Mouse (Mus musculus) MEL (cell line): ENCODE results near the gene Adprhl1. TPM values are rescaled to one million over a fixed set of nuclear protein-coding genes. Genes with fewer than 3 reads are reported as not detected.
A peak's percentile ranks its signal among the peaks of the same experiment; 100 is the strongest.

Source experiments
- DNase-seq: peaks from one replicate; pipeline ENCODE4 v3.0.0; 2011; ENCODE audit warnings: low read depth, low spot score
- H3K27ac ChIP-seq: 2 replicates; pipeline ENCODE4 v1.5.1; 2012; ENCODE audit warnings: low read depth, mild to moderate bottlenecking, control low read depth, low read length, moderate library complexity; ENCODE audit not compliant: control insufficient read depth
- H3K27me3 ChIP-seq, 2 experiments: fragments of 150-350 bp in 1 of 2; sonication (generic) in 1 of 2; 2 replicates each; pipeline ENCODE4 v1.6.1; 2012; ENCODE audit warnings: low read length in 2 of 2, mild to moderate bottlenecking in 2 of 2, improper control_type of control experiment in 1 of 2, moderate library complexity in 1 of 2; ENCODE audit not compliant: insufficient read depth in 2 of 2, control insufficient read depth in 1 of 2
- H3K36me3 ChIP-seq, 2 experiments: 2 replicates each; pipeline ENCODE4 v1.6.1; 2012 to 2014; ENCODE audit warnings: low read length in 2 of 2, improper control_type of control experiment in 1 of 2, inconsistent platforms in 1 of 2, mild to moderate bottlenecking in 1 of 2; ENCODE audit not compliant: insufficient read depth in 2 of 2, control insufficient read depth in 1 of 2
- H3K4me1 ChIP-seq, 2 experiments: fragments of 150-350 bp in 1 of 2; sonication (generic) in 1 of 2; 2 replicates each; pipeline ENCODE4 v1.6.1; 2012; ENCODE audit warnings: low read length in 2 of 2, improper control_type of control experiment in 1 of 2, mild to moderate bottlenecking in 1 of 2; ENCODE audit not compliant: insufficient read depth in 2 of 2, control insufficient read depth in 1 of 2
- H3K4me3 ChIP-seq, 2 experiments: fragments of 150-350 bp in 1 of 2; sonication (generic) in 1 of 2; 2 replicates each; pipeline ENCODE4 v1.5.1; 2012; ENCODE audit warnings: low read depth in 2 of 2, low read length in 2 of 2, mild to moderate bottlenecking in 2 of 2, moderate library complexity in 2 of 2, control low read depth in 1 of 2, improper control_type of control experiment in 1 of 2; ENCODE audit not compliant: control insufficient read depth in 1 of 2, insufficient read depth in 1 of 2
- H3K79me2 ChIP-seq: 2 replicates; pipeline ENCODE4 v1.6.1; 2012; ENCODE audit warnings: mild to moderate bottlenecking, low read length, moderate library complexity; ENCODE audit not compliant: control insufficient read depth, poor library complexity, insufficient read depth
- H3K9ac ChIP-seq: 2 replicates; pipeline ENCODE4 v1.6.1; 2012; ENCODE audit warnings: low read depth, mild to moderate bottlenecking, control low read depth, low read length, moderate library complexity; ENCODE audit not compliant: control insufficient read depth, poor library complexity, severe bottlenecking
- H3K9me3 ChIP-seq: fragments of 150-350 bp; sonication (generic); replicated peaks from 2 replicates; pipeline ENCODE4 v1.6.1; 2012; ENCODE audit warnings: mild to moderate bottlenecking, low read length, improper control_type of control experiment, moderate library complexity; ENCODE audit not compliant: insufficient read depth
- CHD1 ChIP-seq: IDR thresholded peaks from 2 replicates; pipeline ENCODE4 v1.6.1; 2012; ENCODE audit warnings: low read depth, mild to moderate bottlenecking, inconsistent platforms, low read length, improper control_type of control experiment
- CHD2 ChIP-seq: IDR thresholded peaks from 2 replicates; pipeline ENCODE4 v1.6.1; 2011; ENCODE audit warnings: low read length, improper control_type of control experiment
- ELF1 ChIP-seq: IDR thresholded peaks from 2 replicates; pipeline ENCODE4 v1.6.1; 2014; ENCODE audit warnings: low read depth, mild to moderate bottlenecking, inconsistent platforms, low read length, improper control_type of control experiment, moderate library complexity
- GABPA ChIP-seq: IDR thresholded peaks from 2 replicates; pipeline ENCODE4 v1.6.1; 2012; ENCODE audit warnings: low read depth, mild to moderate bottlenecking, inconsistent platforms, low read length, improper control_type of control experiment, moderate library complexity
- GATA1 ChIP-seq: IDR thresholded peaks from 2 replicates; pipeline ENCODE4 v1.6.1; 2011; ENCODE audit warnings: low read depth, low read length, improper control_type of control experiment
- HCFC1 ChIP-seq: IDR thresholded peaks from 2 replicates; pipeline ENCODE4 v1.6.1; 2012; ENCODE audit warnings: low read depth, mild to moderate bottlenecking, inconsistent platforms, low read length, improper control_type of control experiment, moderate library complexity
- MEF2A ChIP-seq: IDR thresholded peaks from 2 replicates; pipeline ENCODE4 v1.6.1; 2014; ENCODE audit warnings: low read depth, mild to moderate bottlenecking, inconsistent platforms, low read length, improper control_type of control experiment; ENCODE audit not compliant: poor library complexity, insufficient replicate concordance, severe bottlenecking; ENCODE audit errors: extremely low read depth
- MXI1 ChIP-seq: IDR thresholded peaks from 2 replicates; pipeline ENCODE4 v1.6.1; 2011; ENCODE audit warnings: mild to moderate bottlenecking, low read depth, low read length, improper control_type of control experiment
- MYB ChIP-seq: IDR thresholded peaks from 2 replicates; pipeline ENCODE4 v1.6.1; 2011; ENCODE audit warnings: mild to moderate bottlenecking, low read depth, low read length, improper control_type of control experiment
- MYC ChIP-seq: IDR thresholded peaks from 2 replicates; pipeline ENCODE4 v1.6.1; 2011; ENCODE audit warnings: low read depth, mild to moderate bottlenecking, low read length, improper control_type of control experiment, moderate library complexity
- NELFE ChIP-seq: IDR thresholded peaks from 2 replicates; pipeline ENCODE4 v1.6.1; 2011; ENCODE audit warnings: low read depth, low read length, improper control_type of control experiment
- RCOR1 ChIP-seq: IDR thresholded peaks from 2 replicates; pipeline ENCODE4 v1.6.1; 2012; ENCODE audit warnings: low read depth, mild to moderate bottlenecking, inconsistent platforms, low read length, improper control_type of control experiment
- SMC3 ChIP-seq: IDR thresholded peaks from 2 replicates; pipeline ENCODE4 v1.6.1; 2011; ENCODE audit warnings: low read depth, low read length, improper control_type of control experiment
- TAL1 ChIP-seq: IDR thresholded peaks from 2 replicates; pipeline ENCODE4 v1.6.1; 2012; ENCODE audit warnings: mild to moderate bottlenecking, inconsistent platforms, low read length, moderate library complexity, mixed read lengths
- TCF12 ChIP-seq: IDR thresholded peaks from 2 replicates; pipeline ENCODE4 v1.6.1; 2014; ENCODE audit warnings: low read depth, mild to moderate bottlenecking, inconsistent platforms, low read length, improper control_type of control experiment, moderate library complexity
- UBTF ChIP-seq: IDR thresholded peaks from 2 replicates; pipeline ENCODE4 v1.6.1; 2012; ENCODE audit warnings: low read depth, mild to moderate bottlenecking, inconsistent platforms, low read length, improper control_type of control experiment, moderate library complexity, borderline replicate concordance; ENCODE audit not compliant: insufficient read depth
- ZC3H11A ChIP-seq: IDR thresholded peaks from 2 replicates; pipeline ENCODE4 v1.6.1; 2012; ENCODE audit warnings: low read depth, mild to moderate bottlenecking, inconsistent platforms, low read length, improper control_type of control experiment
- ZMIZ1 ChIP-seq: IDR thresholded peaks from 2 replicates; pipeline ENCODE4 v1.6.1; 2012; ENCODE audit warnings: low read depth, mild to moderate bottlenecking, inconsistent platforms, low read length, improper control_type of control experiment, moderate library complexity
- polyA plus RNA-seq, 2 experiments: library from polyadenylated mRNA; stranded (reverse) in 1 of 2; unstranded in 1 of 2; fragments of >175 nt in 1 of 2; fragments of >200 nt in 1 of 2; gene quantifications; 2 replicates each; pipeline versions ENCODE4 v1.2.1 to v1.2.4; 2012; ENCODE audit warnings: low replicate concordance in 2 of 2, low read depth in 1 of 2; ENCODE audit not compliant: insufficient read length in 2 of 2, insufficient read depth in 1 of 2, missing spikeins in 1 of 2
- total RNA-seq: library from RNA; depleted of rRNA; stranded (reverse); fragments of 300-350 nt; gene quantifications from 2 replicates; pipeline ENCODE4 v1.2.3, GENCODE M21; 2012

Adprhl1 gene
- total and polyA plus RNA-seq, 3 experiments, result not detected

DNA sequence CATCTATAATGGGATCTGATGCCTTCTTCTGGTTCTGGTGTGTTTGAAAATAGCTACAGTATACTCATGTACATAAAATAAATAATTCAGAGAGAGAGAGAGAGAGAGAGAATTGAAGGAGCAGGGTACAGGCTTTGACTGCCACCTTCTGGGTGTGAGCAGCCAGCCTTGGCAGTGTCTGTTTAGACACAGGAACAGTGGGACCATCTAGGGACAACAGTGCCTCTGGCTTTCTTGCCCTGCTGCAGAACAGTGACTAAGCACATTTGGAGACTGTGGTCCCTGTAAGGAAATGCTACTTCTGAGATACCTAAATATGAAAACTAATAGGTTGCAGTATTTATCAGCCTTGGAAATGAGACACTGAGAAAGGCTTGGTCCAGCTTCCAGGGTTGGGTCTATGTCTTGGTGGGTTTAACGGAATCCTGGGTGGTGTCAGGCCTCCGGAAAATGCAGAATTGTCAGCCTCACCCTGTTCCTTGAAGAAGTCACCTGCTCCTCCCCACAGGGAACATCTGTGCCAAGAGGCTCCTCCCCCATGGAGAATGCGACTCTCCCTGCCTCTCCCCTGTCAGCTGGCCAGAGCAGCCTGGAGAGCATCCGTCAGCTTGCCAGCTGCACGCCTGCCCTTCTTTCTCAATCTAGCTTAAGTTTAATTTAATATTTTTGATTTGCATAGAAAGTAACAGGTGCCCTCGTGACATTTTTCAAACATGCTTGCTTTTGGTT is 45.2 kb downstream of the Adprhl1 start (continued):
- no peak for TF ChIP-seq MEF2A
- TF ChIP-seq NELFE, result 0 out of 2 replicates have a peak, but pooled peaks have one; percentile 21
- TF ChIP-seq HCFC1, result peak; percentile 57; the same call in 1 of the 2 replicates
- TF ChIP-seq GABPA, result no peak
- peak; percentile 73 for TF ChIP-seq SMC3
- TF ChIP-seq ZMIZ1, result no peak
- TF ChIP-seq ELF1, result 0 out of 2 replicates have a peak, but pooled peaks have one; percentile 23
- no peak for TF ChIP-seq CHD1
- no peak for TF ChIP-seq TAL1
- 0 out of 2 replicates have a peak, but pooled peaks have one; percentile 20 for TF ChIP-seq TCF12
- TF ChIP-seq MYC, result no peak
- TF ChIP-seq GATA1, result no peak
- no peak for TF ChIP-seq UBTF
- TF ChIP-seq CHD2, result no peak
- peak; percentile 67 for TF ChIP-seq ZC3H11A
- no peak for TF ChIP-seq MYB
- TF ChIP-seq, all 39 proteins: peak for 17

DNA sequence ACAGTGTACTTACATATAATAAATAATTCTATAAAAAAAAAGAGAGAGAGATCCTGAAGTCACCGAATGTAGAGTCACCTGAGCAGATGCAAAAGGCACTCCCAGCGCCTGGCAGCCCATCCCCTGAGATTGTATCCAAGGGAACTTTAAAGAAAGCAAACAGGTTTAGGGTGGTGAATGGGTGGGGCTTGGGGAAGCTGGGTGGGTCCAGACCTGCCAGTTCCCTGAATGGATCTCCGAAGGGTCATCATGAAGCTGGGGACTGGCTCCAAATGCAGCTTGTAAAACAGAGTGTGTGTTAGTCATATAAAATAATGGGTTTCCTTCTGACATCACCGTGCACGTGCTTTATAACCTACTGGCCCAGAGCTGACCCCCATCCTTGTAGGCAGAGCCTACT is 47.7 kb downstream of the Adprhl1 start:
- Histone ChIP-seq H3K79me2 (no peaks in the 10 kb centered on the region), H3K4me1 (peaks cover 22 to 66% of the 10 kb centered on the region in 2 experiments), H3K36me3 (peaks cover 0 to 52% of the 10 kb centered on the region in 2 experiments; a peak in 2 of 4 replicates), H3K27me3 (no peaks in the 10 kb centered on the region)
- TF ChIP-seq MYC (no peak), NELFE (no peak), ELF1 (no peak), MXI1 (0 out of 2 replicates have a peak, but pooled peaks have one; percentile 23)
- TF ChIP-seq, all 39 proteins: peak for 1
- H3K27ac ChIP-seq, result no peak overlapping the region
- H3K4me3 ChIP-seq, result no peak overlapping the region
- no peaks in the 10 kb centered on the region for H3K9me3 ChIP-seq
- peak; percentile 47 for DNase-seq
- H3K9ac ChIP-seq, result no peak overlapping the region

DNA sequence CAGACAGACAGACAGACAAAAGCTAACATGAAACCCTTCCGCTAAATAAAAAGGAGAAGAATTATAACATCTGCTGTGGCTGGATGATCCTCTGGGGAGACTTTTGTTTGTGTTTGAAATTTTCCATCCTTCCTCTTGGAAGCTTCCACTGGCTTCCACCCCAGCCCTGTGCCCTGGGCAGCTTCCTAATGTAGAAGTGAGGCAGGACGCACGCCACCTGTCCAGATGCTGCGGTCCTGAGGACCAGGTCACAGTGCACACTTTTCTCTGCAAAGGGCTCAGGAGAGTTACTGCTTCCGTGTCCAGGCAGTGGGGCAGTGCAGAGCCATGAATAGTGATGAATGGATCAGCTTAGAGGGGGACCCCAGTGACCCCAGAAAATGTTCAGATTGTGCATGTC is 48.7 kb downstream of the Adprhl1 start:
- TF ChIP-seq RCOR1, result no peak
- TF ChIP-seq CHD2, result no peak
- TF ChIP-seq, all 39 proteins: peak for 0
- no peaks in the 10 kb centered on the region for H3K27me3 ChIP-seq
- H3K9me3 ChIP-seq, result no peaks in the 10 kb centered on the region
- H3K4me1 ChIP-seq, result peaks cover 22 to 66% of the 10 kb centered on the region in 2 experiments
- no peak overlapping the region for H3K9ac ChIP-seq
- H3K79me2 ChIP-seq, result peaks cover under 1% of the 10 kb centered on the region; the same call in 1 of the 2 replicates
- H3K4me3 ChIP-seq, result no peak overlapping the region
- H3K36me3 ChIP-seq, result peaks cover 0 to 52% of the 10 kb centered on the region in 2 experiments; a peak in 2 of 4 replicates
- no peak for DNase-seq
- no peak overlapping the region for H3K27ac ChIP-seq
